Mouse (Mus musculus) right cerebral cortex, postnatal 36 days (tissue): Measurements from ENCODE around the gene Tedc1.

Source experiments
- DNase-seq, 2 experiments: peaks; one replicate each; pipeline ENCODE4 v3.0.0; 2022; ENCODE audit warnings: low spot score in 2 of 2, mixed read lengths in 1 of 2

Gene Tedc1

DNA sequence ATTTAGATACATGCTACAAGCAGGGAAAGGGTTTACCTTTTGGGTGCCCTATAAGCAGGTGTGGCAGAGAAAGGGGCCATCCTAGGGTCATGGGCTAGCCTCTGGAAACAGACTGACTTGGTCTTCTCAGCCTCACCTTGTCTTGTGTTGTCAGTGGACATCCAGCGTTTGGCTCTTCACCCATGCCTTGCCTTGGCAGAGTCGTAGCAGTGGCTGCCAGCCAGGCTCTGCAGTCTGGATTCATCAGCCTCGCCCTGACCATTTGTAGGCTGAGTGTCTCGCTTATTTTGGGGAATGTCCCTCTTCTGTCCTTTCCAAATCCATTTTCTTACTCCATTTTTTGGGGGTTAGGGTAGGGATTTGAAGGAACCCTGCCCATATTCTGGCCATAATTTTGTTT lies 45.1 kb downstream of the Tedc1 start:
- no peak for DNase-seq

- no peak for DNase-seq
Observed at GRCm38 (mm10) chr12:113202008-113202407, 45.8 kb downstream of the Tedc1 start.

DNA sequence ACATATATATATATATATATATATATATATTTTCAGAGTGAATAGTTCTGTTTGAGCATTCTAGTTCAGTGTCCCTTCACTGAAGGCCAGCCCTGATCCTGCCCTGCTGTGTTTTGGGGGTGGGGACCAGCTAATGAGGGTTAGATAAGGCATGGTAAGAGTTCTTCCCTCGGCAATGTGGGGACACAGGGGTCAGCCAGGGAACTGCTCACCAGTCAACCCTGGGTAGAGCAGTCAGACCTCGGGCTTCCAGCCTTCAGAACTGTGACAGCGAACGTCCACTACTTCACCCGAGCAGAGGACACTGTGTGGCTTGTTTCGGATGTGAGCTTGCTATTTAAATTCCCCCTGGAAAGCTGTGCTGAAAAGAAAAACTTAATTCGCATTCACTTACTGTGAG lies 47.3 kb downstream of the Tedc1 start:
- no peak for DNase-seq

- DNase-seq, result no peak
Observed at GRCm38 (mm10) chr12:113205251-113205942, 49.2 kb downstream of the Tedc1 start.

- DNase-seq, result no peak
Observed at GRCm38 (mm10) chr12:113207737-113208136, 51.5 kb downstream of the Tedc1 start.

GRCm38 (mm10) chr12:113210586-113211378 lies 54.6 kb downstream of the Tedc1 start:
- DNase-seq, result no peak

DNA sequence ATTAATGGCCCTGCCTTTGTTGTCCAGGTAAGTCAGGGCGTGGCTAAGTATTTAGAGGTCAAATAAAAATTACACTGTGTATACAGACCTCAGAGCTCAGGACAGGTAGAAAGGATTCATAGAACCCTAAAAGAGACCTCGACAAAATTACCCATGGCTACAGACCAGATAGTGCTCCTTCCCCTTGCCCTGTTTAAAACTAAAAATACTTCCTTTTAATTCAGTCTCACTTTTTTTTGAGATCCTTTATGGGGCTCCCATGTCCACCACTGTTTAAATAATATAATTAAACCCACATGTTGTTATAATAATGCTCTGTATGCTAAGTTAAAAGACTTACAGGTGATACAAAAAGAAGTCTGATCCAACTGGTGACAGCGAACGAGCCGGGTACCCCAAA lies 55.6 kb downstream of the Tedc1 start:
- DNase-seq, result no peak

GRCm38 (mm10) chr12:113212326-113212924 lies 56.2 kb downstream of the Tedc1 start:
- no peak for DNase-seq

GRCm38 (mm10) chr12:113213226-113213625 lies 57.0 kb downstream of the Tedc1 start:
- no peak for DNase-seq

DNA sequence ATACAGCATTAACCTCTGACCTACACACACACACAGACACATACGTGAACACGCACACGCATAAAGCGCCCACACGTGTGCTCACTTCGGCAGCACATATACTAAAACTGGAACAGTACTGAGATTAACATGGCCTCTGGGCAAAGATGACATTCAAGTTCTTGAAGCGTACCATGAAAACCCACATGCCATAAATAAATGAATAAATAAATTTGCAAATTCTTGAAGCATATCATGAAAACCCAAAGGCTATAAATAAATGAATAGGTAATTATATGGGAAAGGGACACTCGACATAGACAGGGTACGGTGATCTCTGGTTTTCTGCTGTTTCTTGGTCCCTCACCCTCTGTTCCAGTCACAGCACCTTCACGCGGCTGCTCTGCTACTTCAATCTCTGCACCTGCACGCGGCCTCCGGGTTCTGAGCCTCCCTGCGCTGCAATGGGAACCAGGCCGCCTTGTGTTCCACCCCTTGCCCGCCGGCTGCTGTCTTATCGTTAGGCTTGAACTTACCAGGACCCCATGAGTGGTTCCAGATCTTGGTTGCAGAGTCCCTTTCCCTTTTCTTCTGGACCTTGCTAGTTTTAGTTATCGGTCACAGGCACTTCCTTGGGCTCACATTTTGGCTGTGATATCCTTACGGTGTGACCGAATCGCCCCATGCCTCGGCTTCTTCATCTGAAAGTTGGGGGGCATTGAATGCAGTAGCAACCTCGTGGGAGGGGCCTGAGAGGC lies 58.0 kb downstream of the Tedc1 start:
- no peak for DNase-seq

DNA sequence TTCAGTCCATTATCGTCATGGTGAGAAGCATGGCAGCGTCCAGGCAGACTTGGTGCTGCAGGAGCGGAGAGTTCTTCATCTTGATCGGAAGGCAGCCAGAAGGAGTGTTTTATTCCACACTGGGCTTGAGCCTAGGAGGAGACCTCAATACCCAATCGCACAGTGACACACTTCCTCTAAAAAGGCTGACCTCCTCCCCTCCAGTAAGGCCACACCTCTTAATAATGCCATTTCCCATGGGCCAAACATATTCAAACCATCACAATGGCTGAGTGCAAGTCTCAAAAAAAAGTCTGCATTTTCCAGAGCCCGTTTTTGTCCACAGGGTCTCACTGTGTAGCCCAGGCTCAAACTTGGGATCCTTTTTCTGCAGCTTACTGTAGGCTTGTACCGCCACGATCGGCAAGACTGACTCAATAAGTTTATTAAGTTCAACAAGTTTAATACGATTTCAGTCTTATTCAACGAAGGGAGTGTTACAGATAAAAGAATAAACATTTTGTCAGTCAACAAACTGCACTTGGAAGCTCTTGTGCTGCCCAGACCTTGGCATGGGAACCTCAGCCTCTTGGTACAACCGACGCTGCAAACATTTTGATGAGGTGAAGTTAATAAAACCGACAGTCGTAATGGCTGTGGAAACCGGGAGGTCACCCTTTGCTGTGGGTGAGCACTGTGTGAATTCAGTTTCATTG lies 58.9 kb downstream of the Tedc1 start:
- DNase-seq, result no peak
